Mouse (Mus musculus) forebrain, embryonic 15.5 days (tissue): ENCODE measurements around the gene Slc2a10. TPM values are rescaled to one million over a fixed set of nuclear protein-coding genes. Genes with fewer than 3 reads are reported as not detected.
"Not testable (repeated sequence)": the region's sequence is repeated elsewhere in the genome, so short reads cannot be mapped to it uniquely, and the experiment has no call there.

Experiments used
- ATAC-seq: fragments of 200-750 bp; cut with Nextera tagmentation; replicated peaks from 2 replicates; pipeline ENCODE4 v1.8.0; 2017; ENCODE audit warnings: mild to moderate bottlenecking, moderate TSS enrichment, moderate library complexity
- H3K27ac ChIP-seq: fragments of 300-500 bp; sonication (generic); replicated peaks from 2 replicates; pipeline ENCODE4 v1.5.1; 2015; ENCODE audit warnings: mild to moderate bottlenecking, inconsistent platforms
- H3K27me3 ChIP-seq: fragments of 300-500 bp; sonication (generic); 2 replicates; pipeline ENCODE4 v1.6.1; 2015; ENCODE audit warnings: inconsistent platforms
- H3K36me3 ChIP-seq: fragments of 300-500 bp; sonication (generic); 2 replicates; pipeline ENCODE4 v1.6.1; 2015; ENCODE audit warnings: mild to moderate bottlenecking, inconsistent platforms
- H3K4me1 ChIP-seq: fragments of 300-500 bp; sonication (generic); 2 replicates; pipeline ENCODE4 v1.6.1; 2015; ENCODE audit warnings: inconsistent platforms
- H3K4me2 ChIP-seq: fragments of 300-500 bp; sonication (generic); replicated peaks from 2 replicates; pipeline ENCODE4 v1.6.1; 2015; ENCODE audit warnings: mild to moderate bottlenecking, inconsistent platforms
- H3K4me3 ChIP-seq: fragments of 300-500 bp; sonication (generic); 2 replicates; pipeline ENCODE4 v1.5.1; 2015; ENCODE audit warnings: mild to moderate bottlenecking, inconsistent platforms
- H3K9ac ChIP-seq: fragments of 300-500 bp; sonication (generic); replicated peaks from 2 replicates; pipeline ENCODE4 v1.6.1; 2015; ENCODE audit warnings: mild to moderate bottlenecking, inconsistent platforms
- H3K9me3 ChIP-seq: fragments of 300-500 bp; sonication (generic); 2 replicates; pipeline ENCODE4 v1.6.1; 2016; ENCODE audit warnings: inconsistent platforms
- WGBS: fragments of 180-500 bp; shearing (Covaris S2); methylation state at CpG from one replicate; pipeline ENCODE4 v1.1.7; 2015; ENCODE audit warnings: mixed read lengths; 5-methylcytosine and 5-hydroxymethylcytosine counted together
- polyA plus RNA-seq: library from polyadenylated mRNA; unstranded; fragments of >200 nt; fragmentation: Nextera tagmentation; extraction: Ambion mirVana; gene quantifications from 2 replicates; pipeline ENCODE4 v1.2.1, GENCODE M21; 2015

Gene Slc2a10
- polyA plus RNA-seq, 1 experiment from 2014 or later, result 2.6 TPM

- Histone ChIP-seq H3K4me3 (no peak overlapping the region), H3K4me2 (no peak overlapping the region), H3K27ac (no peak overlapping the region), H3K36me3 (no peaks in the 10 kb centered on the region), H3K4me1 (peaks cover 16% of the 10 kb centered on the region), H3K9me3 (no peaks in the 10 kb centered on the region), H3K9ac (no peak overlapping the region), H3K27me3 (no peaks in the 10 kb centered on the region)
- no peak for ATAC-seq
- WGBS, result 51% methylated on average over 8 of the region's 8 CpGs
Observed at GRCm38 (mm10) chr2:165546341-165546740, 42.8 kb downstream of the Slc2a10 start.

- no peak overlapping the region for H3K4me2 ChIP-seq
- no peak for ATAC-seq
- no peak overlapping the region for H3K27ac ChIP-seq
- H3K36me3 ChIP-seq, result no peaks in the 10 kb centered on the region
- H3K9me3 ChIP-seq, result no peaks in the 10 kb centered on the region
- H3K4me1 ChIP-seq, result peaks cover 16% of the 10 kb centered on the region
- H3K9ac ChIP-seq, result no peak overlapping the region
- 63% methylated on average over 9 of the region's 9 CpGs for WGBS
- no peak overlapping the region for H3K4me3 ChIP-seq
- H3K27me3 ChIP-seq, result no peaks in the 10 kb centered on the region
Observed at GRCm38 (mm10) chr2:165547410-165547809, 43.8 kb downstream of the Slc2a10 start.

GRCm38 (mm10) chr2:165548627-165549026 is 45.0 kb downstream of the Slc2a10 start:
- Histone ChIP-seq H3K4me1 (peaks cover 4% of the 10 kb centered on the region), H3K36me3 (no peaks in the 10 kb centered on the region), H3K27me3 (no peaks in the 10 kb centered on the region), H3K4me2 (no peak overlapping the region), H3K9me3 (no peaks in the 10 kb centered on the region), H3K9ac (no peak overlapping the region), H3K4me3 (no peak overlapping the region), H3K27ac (no peak overlapping the region)
- 41% methylated on average over 6 of the region's 6 CpGs for WGBS
- no peak for ATAC-seq

GRCm38 (mm10) chr2:165550410-165550809 is 46.8 kb downstream of the Slc2a10 start:
- H3K9ac ChIP-seq, H3K4me1 ChIP-seq, H3K27ac ChIP-seq, H3K4me3 ChIP-seq, ATAC-seq, H3K9me3 ChIP-seq, H3K27me3 ChIP-seq, H3K36me3 ChIP-seq, H3K4me2 ChIP-seq: not testable (repeated sequence)
- 77% methylated on average over 7 of the region's 7 CpGs for WGBS

- H3K27ac ChIP-seq, result no peak overlapping the region
- 39% methylated on average over 9 of the region's 9 CpGs for WGBS
- H3K9me3 ChIP-seq, result no peaks in the 10 kb centered on the region
- H3K4me2 ChIP-seq, result no peak overlapping the region
- H3K27me3 ChIP-seq, result no peaks in the 10 kb centered on the region
- no peaks in the 10 kb centered on the region for H3K4me1 ChIP-seq
- H3K9ac ChIP-seq, result no peak overlapping the region
- ATAC-seq, result no peak
- H3K4me3 ChIP-seq, result no peak overlapping the region
- H3K36me3 ChIP-seq, result no peaks in the 10 kb centered on the region
Observed at GRCm38 (mm10) chr2:165554066-165554465, 50.5 kb downstream of the Slc2a10 start.

- Histone ChIP-seq H3K27ac (no peak overlapping the region), H3K27me3 (no peaks in the 10 kb centered on the region), H3K9me3 (no peaks in the 10 kb centered on the region), H3K4me2 (no peak overlapping the region), H3K4me3 (no peak overlapping the region), H3K36me3 (no peaks in the 10 kb centered on the region), H3K9ac (no peak overlapping the region), H3K4me1 (no peaks in the 10 kb centered on the region)
- 88% methylated on average over 7 of the region's 7 CpGs for WGBS
- ATAC-seq, result no peak
Observed at GRCm38 (mm10) chr2:165557278-165557677, 53.7 kb downstream of the Slc2a10 start.

- Histone ChIP-seq H3K9me3 (no peaks in the 10 kb centered on the region), H3K4me1 (peaks cover 10% of the 10 kb centered on the region), H3K4me3 (no peak overlapping the region), H3K4me2 (no peak overlapping the region), H3K36me3 (no peaks in the 10 kb centered on the region), H3K27me3 (0 out of 2 replicates have a peak, but pooled peaks cover 7% of the 10 kb centered on the region), H3K9ac (no peak overlapping the region), H3K27ac (no peak overlapping the region)
- ATAC-seq, result no peak
- 40% methylated on average over 11 of the region's 11 CpGs for WGBS
Observed at GRCm38 (mm10) chr2:165558916-165559315, 55.3 kb downstream of the Slc2a10 start.

- 24% methylated on average over 11 of the region's 11 CpGs for WGBS
- 0 out of 2 replicates have a peak, but pooled peaks cover 7% of the 10 kb centered on the region for H3K27me3 ChIP-seq
- peaks cover 11% of the 10 kb centered on the region for H3K4me1 ChIP-seq
- no peaks in the 10 kb centered on the region for H3K36me3 ChIP-seq
- no peak overlapping the region for H3K4me2 ChIP-seq
- H3K9ac ChIP-seq, result no peak overlapping the region
- no peak overlapping the region for H3K27ac ChIP-seq
- no peak for ATAC-seq
- H3K4me3 ChIP-seq, result no peak overlapping the region
- no peaks in the 10 kb centered on the region for H3K9me3 ChIP-seq
Observed at GRCm38 (mm10) chr2:165559506-165560235, 56.1 kb downstream of the Slc2a10 start.

- Histone ChIP-seq H3K9me3 (no peaks in the 10 kb centered on the region), H3K36me3 (no peaks in the 10 kb centered on the region), H3K4me2 (no peak overlapping the region), H3K9ac (no peak overlapping the region), H3K27me3 (0 out of 2 replicates have a peak, but pooled peaks cover 7% of the 10 kb centered on the region), H3K4me3 (no peak overlapping the region), H3K27ac (no peak overlapping the region), H3K4me1 (peaks cover 13% of the 10 kb centered on the region)
- 88% methylated on average over 6 of the region's 6 CpGs for WGBS
- no peak for ATAC-seq
Observed at GRCm38 (mm10) chr2:165561861-165562260, 58.3 kb downstream of the Slc2a10 start.

- WGBS, result 2% methylated on average over 52 of the region's 52 CpGs
- peak overlapping the region; percentile 31 for H3K9ac ChIP-seq
- no peaks in the 10 kb centered on the region for H3K36me3 ChIP-seq
- peak; percentile 61 for ATAC-seq
- H3K27me3 ChIP-seq, result 0 out of 2 replicates have a peak, but pooled peaks cover 7% of the 10 kb centered on the region
- peaks cover 13% of the 10 kb centered on the region for H3K4me1 ChIP-seq
- H3K4me3 ChIP-seq, result peak overlapping the region; percentile 38
- H3K9me3 ChIP-seq, result no peaks in the 10 kb centered on the region
- no peak overlapping the region for H3K27ac ChIP-seq
- peak overlapping the region; percentile 80 for H3K4me2 ChIP-seq
Observed at GRCm38 (mm10) chr2:165563298-165564058, 59.9 kb downstream of the Slc2a10 start.

- H3K27ac ChIP-seq, result no peak overlapping the region
- WGBS, result 73% methylated on average over 8 of the region's 8 CpGs
Observed at GRCm38 (mm10) chr2:165564101-165564500, 60.5 kb downstream of the Slc2a10 start.

GRCm38 (mm10) chr2:165564620-165565019 is 61.0 kb downstream of the Slc2a10 start:
- Histone ChIP-seq H3K27ac (no peak overlapping the region), H3K4me1 (peaks cover 13% of the 10 kb centered on the region), H3K27me3 (0 out of 2 replicates have a peak, but pooled peaks cover 7% of the 10 kb centered on the region), H3K4me3 (no peak overlapping the region), H3K4me2 (no peak overlapping the region), H3K9me3 (no peaks in the 10 kb centered on the region), H3K36me3 (no peaks in the 10 kb centered on the region), H3K9ac (no peak overlapping the region)
- ATAC-seq, result no peak
- WGBS, result 16% methylated on average over 6 of the region's 6 CpGs

More at GRCm38 (mm10) chr2:165564101-165564500, 60.5 kb downstream of the Slc2a10 start:
- Histone ChIP-seq H3K36me3 (no peaks in the 10 kb centered on the region), H3K4me1 (peaks cover 13% of the 10 kb centered on the region), H3K4me3 (no peak overlapping the region), H3K27me3 (0 out of 2 replicates have a peak, but pooled peaks cover 7% of the 10 kb centered on the region), H3K4me2 (no peak overlapping the region), H3K9me3 (no peaks in the 10 kb centered on the region), H3K9ac (no peak overlapping the region)
- no peak for ATAC-seq
